Mouse (Mus musculus): ENCODE data around the gene Gm10717.
"Not testable (repeated sequence)": the region's sequence is repeated elsewhere in the genome, so short reads cannot be mapped to it uniquely, and the experiment has no call there.

DNA sequence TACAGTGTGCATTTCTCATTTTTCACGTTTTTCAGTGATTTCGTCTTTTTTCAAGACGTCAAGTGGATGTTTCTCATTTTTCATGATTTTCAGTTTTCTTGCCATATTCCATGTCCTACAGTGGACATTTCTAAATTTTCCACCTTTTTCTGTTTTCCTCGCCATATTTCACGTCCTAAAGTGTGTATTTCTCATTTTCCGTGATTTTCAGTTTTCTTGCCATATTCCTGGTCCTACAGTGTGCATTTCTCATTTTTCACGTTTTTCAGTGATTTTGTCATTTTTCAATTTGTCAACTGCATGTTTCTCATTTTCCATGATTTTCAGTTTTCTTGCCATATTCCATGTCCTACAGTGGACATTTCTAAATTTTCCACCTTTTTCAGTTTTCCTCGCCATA is 9.1 kb downstream of the Gm10717 start, which contains the start of gene Gm17535:
- not testable (repeated sequence) for TF ChIP-seq CTCF (IDR thresholded peaks at IDR 0.05; ENCODE audit: control insufficient read depth, insufficient read depth, low read length); POLR2A (IDR thresholded peaks at IDR 0.05; ENCODE audit: borderline replicate concordance, control insufficient read depth, low read depth, low read length)

Data from bone marrow, adult 2 months (tissue).